Mouse (Mus musculus) forebrain, embryonic 10.5 days (tissue): ENCODE results near the gene Insyn1. TPM values are rescaled to one million over a fixed set of nuclear protein-coding genes. Genes with fewer than 3 reads are reported as not detected.

ENCODE experiments used
- DNase-seq: peaks from one replicate; pipeline ENCODE4 v3.0.0-alpha.2; 2017; ENCODE audit warnings: low spot score; ENCODE audit errors: extremely low spot score
- H3K27ac ChIP-seq: fragments of 300-500 bp; sonication (generic); 2 replicates; pipeline ENCODE4 v1.5.1; 2016; ENCODE audit warnings: mild to moderate bottlenecking
- H3K27me3 ChIP-seq: fragments of 300-500 bp; sonication (generic); 2 replicates; pipeline ENCODE4 v1.6.1; 2016; ENCODE audit warnings: mild to moderate bottlenecking; ENCODE audit not compliant: poor library complexity, severe bottlenecking
- H3K36me3 ChIP-seq: fragments of 300-500 bp; sonication (generic); replicated peaks from 2 replicates; pipeline ENCODE4 v1.6.1; 2016; ENCODE audit warnings: mild to moderate bottlenecking, moderate library complexity
- H3K4me1 ChIP-seq: fragments of 300-500 bp; sonication (generic); 2 replicates; pipeline ENCODE4 v1.6.1; 2016
- H3K4me3 ChIP-seq: fragments of 300-500 bp; sonication (generic); 2 replicates; pipeline ENCODE4 v1.5.1; 2016; ENCODE audit warnings: mild to moderate bottlenecking, moderate library complexity
- H3K9me3 ChIP-seq: fragments of 300-500 bp; sonication (generic); 2 replicates; pipeline ENCODE4 v1.6.1; 2016; ENCODE audit warnings: mild to moderate bottlenecking, moderate library complexity
- WGBS: fragments of 180-500 bp; shearing (Covaris S2); methylation state at CpG from one replicate; pipeline ENCODE4 v1.1.7; 2016; 5-methylcytosine and 5-hydroxymethylcytosine counted together
- polyA plus RNA-seq: library from polyadenylated mRNA; unstranded; fragments of >200 nt; fragmentation: Nextera tagmentation; extraction: Ambion mirVana; gene quantifications from 2 replicates; pipeline ENCODE4 v1.2.1, GENCODE M21; 2016

Insyn1 gene
- polyA plus RNA-seq, 1 experiment from 2014 or later, result 0.66 TPM

DNA sequence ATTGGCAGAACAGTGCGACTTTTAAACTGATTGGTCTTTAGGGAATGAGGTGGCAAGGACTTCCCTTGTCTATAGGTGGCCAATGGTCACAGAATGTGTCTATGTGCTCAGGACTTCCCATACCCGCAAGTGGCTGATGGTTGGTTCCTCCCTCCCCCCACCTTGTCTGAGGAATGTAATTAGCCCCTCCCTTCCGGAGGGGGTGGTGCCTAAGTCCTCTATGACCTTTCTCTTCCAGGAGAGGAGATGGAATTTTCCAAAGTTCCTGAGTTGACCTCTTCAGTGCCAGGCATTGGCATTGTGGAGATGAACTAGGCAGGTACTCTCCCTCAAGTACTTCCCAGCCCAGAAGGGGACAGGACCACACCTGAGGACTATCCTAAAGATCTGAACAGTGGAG lies 33.5 kb upstream of the Insyn1 start:
- WGBS, result 48% methylated on average over 3 of the region's 3 CpGs
- DNase-seq, result no peak
- Histone ChIP-seq H3K36me3 (no peaks in the 10 kb centered on the region), H3K27me3 (peaks cover 33% of the 10 kb centered on the region), H3K27ac (peak overlapping the region; percentile 76; the same call in 1 of the 2 replicates), H3K9me3 (no peaks in the 10 kb centered on the region), H3K4me1 (peaks cover 43% of the 10 kb centered on the region), H3K4me3 (no peak overlapping the region)

DNA sequence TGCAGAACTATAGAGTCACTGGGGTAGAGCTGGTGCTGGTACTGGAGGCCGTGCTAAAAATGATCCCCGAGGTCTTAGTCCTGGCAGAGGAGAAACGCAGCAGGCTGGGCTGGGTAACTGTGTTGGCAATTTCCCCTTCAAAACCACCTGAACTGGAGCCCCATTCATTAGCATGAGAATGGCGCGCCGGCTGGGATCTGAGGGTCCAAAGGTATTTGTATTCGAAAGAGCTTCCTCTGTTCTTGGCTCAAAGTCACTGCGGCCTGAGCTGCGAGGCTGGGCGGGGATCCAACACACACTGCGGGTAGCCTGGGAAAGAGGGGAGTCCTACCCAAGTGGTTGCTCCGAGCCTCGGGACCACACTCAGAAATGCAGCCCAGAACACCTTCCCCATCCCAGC lies 32.6 kb upstream of the Insyn1 start:
- H3K27ac ChIP-seq, result peak overlapping the region; percentile 76

DNA sequence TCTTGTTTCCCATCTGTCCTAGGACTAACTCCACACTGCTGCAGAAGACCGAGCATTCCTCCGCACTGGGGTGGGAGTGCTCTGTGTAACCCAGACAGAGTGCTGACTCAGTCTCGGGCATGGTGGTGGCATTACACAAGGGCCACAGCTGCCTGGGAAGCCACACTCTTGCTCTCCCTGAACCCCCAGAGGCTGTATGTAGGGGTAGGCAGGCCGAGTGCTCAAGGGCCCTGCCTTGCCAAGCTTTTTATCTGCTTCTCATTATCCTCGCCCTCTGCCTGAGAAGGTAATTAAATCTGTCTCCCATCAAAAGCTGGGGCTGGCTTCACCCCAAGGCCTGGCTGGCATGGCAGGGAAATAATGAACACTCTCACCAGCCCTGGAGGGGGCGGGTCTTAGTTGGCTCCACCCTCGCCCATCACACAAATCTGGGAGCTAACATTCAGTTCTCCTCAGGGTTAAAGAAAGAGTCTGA lies 30.9 kb upstream of the Insyn1 start:
- no peak overlapping the region for H3K4me3 ChIP-seq
- peaks cover 33% of the 10 kb centered on the region for H3K27me3 ChIP-seq
- peak overlapping the region; percentile 76; the same call in 1 of the 2 replicates for H3K27ac ChIP-seq
- H3K9me3 ChIP-seq, result no peaks in the 10 kb centered on the region
- 49% methylated on average over 7 of the region's 7 CpGs for WGBS
- H3K36me3 ChIP-seq, result no peaks in the 10 kb centered on the region
- peaks cover 43% of the 10 kb centered on the region for H3K4me1 ChIP-seq
- no peak for DNase-seq

More for the DNA sequence above, 32.6 kb upstream of the Insyn1 start:
- H3K27me3 ChIP-seq, result peaks cover 33% of the 10 kb centered on the region
- peak overlapping the region; percentile 22; the same call in 1 of the 2 replicates for H3K4me3 ChIP-seq
- no peaks in the 10 kb centered on the region for H3K9me3 ChIP-seq
- DNase-seq, result peak; percentile 42
- no peaks in the 10 kb centered on the region for H3K36me3 ChIP-seq
- 7% methylated on average over 13 of the region's 13 CpGs for WGBS
- H3K4me1 ChIP-seq, result peaks cover 43% of the 10 kb centered on the region

DNA sequence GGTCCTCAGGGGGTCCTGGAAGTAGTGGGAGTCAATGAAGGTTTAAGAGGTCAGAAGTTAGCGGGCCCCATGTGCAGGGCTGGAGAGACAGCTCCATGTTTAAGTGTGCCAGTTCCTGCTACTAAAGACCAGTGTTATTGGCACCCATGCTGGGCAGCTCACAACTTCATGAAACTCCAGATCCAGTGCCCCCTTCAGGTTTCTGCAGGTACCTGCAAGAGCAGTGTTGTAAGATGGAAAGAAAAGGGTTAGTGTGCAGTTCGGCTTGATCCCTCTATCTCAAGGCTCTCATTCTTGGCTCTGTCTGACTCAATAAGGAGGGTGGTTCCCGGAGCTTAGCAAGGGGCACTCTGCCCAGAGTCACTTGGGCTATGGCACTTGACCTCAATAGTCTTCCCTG lies 30.1 kb upstream of the Insyn1 start:
- Histone ChIP-seq H3K4me3 (no peak overlapping the region), H3K27me3 (peaks cover 33% of the 10 kb centered on the region), H3K36me3 (no peaks in the 10 kb centered on the region), H3K27ac (peak overlapping the region; percentile 76; the same call in 1 of the 2 replicates), H3K4me1 (peaks cover 43% of the 10 kb centered on the region), H3K9me3 (no peaks in the 10 kb centered on the region)
- no peak for DNase-seq
- 87% methylated on average over 3 of the region's 3 CpGs for WGBS

DNA sequence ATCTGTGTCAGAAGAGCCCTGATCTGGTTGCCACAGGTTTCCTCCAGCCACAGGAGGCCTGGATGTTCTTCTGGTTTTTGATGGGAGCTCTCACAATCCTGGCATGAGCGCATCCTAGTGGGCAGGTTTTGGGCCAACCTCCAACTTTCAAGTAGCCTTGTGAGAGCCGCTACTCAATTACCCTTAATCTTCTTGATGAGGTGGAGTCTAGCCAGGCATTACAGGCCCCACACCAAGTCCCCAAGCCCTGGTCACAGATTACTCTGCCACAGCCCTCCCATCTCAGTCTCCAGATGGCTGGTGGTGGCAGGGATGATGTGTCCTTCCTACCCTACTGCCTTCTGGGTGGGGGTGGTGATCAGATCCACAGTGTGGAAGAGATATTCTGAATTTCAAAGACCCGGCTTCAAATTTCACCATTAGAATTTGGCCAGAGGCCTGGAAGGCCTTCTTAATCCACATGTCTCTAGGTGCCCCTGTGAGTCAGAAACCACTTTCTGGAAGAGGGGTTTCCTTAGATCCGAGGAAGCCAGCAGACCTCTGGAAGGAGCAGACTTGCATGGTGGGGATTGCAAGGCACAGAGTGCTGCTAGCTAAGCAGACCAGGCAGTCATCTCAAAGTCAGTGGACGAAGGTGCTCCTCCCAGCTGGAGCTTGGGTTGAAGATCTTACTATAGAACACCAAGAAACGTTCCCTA lies 29.4 kb upstream of the Insyn1 start:
- WGBS, result 86% methylated on average over 6 of the region's 6 CpGs
- Histone ChIP-seq H3K27ac (0 out of 2 replicates have a peak overlapping the region, but pooled peaks have one; percentile 8), H3K27me3 (peaks cover 32% of the 10 kb centered on the region), H3K4me1 (peaks cover 43% of the 10 kb centered on the region), H3K9me3 (no peaks in the 10 kb centered on the region), H3K4me3 (no peak overlapping the region), H3K36me3 (no peaks in the 10 kb centered on the region)
- no peak for DNase-seq

DNA sequence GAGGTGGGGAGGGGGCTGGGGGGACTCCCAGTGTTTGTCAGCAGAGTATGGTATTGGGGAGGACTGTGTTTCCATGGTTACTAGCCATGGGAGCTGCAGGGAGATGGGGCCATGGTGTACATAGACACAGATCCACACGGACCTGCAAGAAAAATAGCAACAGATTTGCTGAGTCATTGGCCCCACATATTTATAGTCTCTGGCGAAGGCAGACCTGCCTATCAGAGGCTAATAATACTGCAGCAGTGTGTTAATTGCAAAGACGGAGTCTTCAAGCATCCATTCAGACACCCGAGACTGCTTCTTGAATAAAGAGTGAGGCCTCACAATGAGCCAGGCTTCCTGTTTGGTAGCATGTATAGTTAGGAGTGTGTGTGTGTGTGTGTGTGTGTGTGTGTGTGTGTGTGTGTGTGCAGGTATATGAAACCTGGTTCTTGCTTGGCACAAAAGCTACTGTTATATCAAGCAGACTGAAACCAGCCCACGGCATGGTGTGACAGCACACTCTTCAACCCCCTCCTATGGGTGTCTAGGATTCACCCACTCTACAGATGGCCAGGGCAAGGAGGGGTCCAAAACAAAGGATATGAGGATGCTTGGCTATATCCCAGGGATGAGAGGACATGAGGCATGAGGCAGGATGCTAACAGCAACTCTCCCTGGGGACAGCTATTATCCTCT lies 20.9 kb upstream of the Insyn1 start:
- 80% methylated on average over 5 of the region's 5 CpGs for WGBS
- Histone ChIP-seq H3K9me3 (no peaks in the 10 kb centered on the region), H3K27me3 (peaks cover 9% of the 10 kb centered on the region; the same call in 1 of the 2 replicates), H3K27ac (no peak overlapping the region), H3K4me1 (peaks cover 8% of the 10 kb centered on the region), H3K4me3 (no peak overlapping the region), H3K36me3 (no peaks in the 10 kb centered on the region)
- DNase-seq, result no peak

DNA sequence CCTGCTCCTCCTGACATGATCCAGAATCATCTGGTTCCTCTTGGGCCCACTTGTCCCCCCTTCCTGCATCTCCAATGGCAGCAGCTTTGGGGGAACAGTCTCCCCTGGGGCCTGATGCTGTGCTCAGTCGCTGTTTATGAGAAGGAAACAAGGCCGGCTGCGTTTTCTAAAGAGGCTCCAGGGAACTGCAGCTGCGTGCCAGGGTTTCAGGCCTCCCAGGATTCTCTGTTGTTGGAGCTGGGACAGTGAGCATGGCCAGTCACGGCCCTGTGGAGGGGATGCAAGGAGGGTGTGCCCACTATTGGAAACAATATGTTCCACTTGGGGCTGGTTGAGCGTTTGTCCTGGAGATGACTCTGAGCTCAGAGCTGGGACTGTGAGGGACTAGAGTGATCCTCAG lies 17.9 kb upstream of the Insyn1 start:
- 53% methylated on average over 6 of the region's 6 CpGs for WGBS
- no peaks in the 10 kb centered on the region for H3K9me3 ChIP-seq
- H3K36me3 ChIP-seq, result no peaks in the 10 kb centered on the region
- H3K27me3 ChIP-seq, result peaks cover 9% of the 10 kb centered on the region
- DNase-seq, result no peak
- peaks cover 26% of the 10 kb centered on the region for H3K4me1 ChIP-seq
- H3K27ac ChIP-seq, result no peak overlapping the region
- no peak overlapping the region for H3K4me3 ChIP-seq

DNA sequence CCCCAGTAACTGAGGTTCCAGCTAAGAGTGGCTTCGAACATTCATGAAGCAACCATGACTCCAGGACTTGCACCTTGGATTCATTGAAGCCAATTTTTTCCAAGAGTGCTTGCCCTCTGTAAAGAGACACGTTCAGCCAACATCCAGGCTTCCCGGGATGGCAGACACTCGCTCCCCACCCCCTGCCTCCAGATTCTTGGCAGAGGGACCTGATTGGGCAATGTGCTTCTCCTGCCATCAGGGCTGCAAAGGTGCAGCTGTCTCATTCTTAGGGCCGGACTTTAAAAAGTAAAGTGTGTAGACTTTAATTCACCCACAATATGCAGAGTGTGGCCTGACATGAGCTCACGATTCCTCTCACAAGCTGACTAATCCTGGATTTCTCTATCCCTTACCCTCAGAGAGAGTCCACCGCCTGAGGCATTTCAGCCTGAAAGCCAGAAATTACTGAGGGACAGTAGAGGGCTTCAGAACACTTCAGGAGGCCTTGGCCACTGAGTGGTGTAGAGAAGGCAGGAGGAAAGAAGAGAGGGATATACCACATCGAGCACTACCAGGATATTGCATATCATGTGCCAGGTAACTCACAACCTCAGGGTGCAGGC lies 15.1 kb upstream of the Insyn1 start:
- WGBS, result 79% methylated on average over 8 of the region's 8 CpGs
- H3K27me3 ChIP-seq, result peaks cover 9% of the 10 kb centered on the region
- H3K36me3 ChIP-seq, result no peaks in the 10 kb centered on the region
- no peak for DNase-seq
- H3K27ac ChIP-seq, result peak overlapping the region; percentile 44; the same call in 1 of the 2 replicates
- no peak overlapping the region for H3K4me3 ChIP-seq
- no peaks in the 10 kb centered on the region for H3K9me3 ChIP-seq
- H3K4me1 ChIP-seq, result peaks cover 22% of the 10 kb centered on the region

DNA sequence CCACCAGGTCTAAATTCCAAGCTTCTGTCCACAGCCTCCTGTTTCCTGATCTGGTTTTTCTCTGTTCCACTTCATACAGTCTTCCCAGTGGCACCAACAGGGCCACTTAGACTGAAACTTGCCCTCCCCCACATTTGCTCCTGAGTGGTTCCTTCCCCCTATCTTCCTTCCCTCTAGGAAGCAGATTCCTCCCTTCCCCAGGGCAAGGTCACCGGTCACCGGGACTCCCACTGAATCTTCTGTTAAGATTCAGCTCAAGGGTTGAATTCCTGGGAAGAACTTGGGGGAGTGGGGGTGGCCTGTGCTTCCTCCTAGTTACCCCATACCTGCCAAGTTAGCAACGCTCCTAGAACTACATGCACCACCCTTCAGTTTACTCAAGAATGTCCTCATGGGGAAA lies 1.3 kb upstream of the Insyn1 start:
- Histone ChIP-seq H3K27me3 (peaks cover 89% of the 10 kb centered on the region), H3K4me3 (peak overlapping the region; percentile 76; the same call in 1 of the 2 replicates)
- 13% methylated on average over 3 of the region's 3 CpGs for WGBS

DNA sequence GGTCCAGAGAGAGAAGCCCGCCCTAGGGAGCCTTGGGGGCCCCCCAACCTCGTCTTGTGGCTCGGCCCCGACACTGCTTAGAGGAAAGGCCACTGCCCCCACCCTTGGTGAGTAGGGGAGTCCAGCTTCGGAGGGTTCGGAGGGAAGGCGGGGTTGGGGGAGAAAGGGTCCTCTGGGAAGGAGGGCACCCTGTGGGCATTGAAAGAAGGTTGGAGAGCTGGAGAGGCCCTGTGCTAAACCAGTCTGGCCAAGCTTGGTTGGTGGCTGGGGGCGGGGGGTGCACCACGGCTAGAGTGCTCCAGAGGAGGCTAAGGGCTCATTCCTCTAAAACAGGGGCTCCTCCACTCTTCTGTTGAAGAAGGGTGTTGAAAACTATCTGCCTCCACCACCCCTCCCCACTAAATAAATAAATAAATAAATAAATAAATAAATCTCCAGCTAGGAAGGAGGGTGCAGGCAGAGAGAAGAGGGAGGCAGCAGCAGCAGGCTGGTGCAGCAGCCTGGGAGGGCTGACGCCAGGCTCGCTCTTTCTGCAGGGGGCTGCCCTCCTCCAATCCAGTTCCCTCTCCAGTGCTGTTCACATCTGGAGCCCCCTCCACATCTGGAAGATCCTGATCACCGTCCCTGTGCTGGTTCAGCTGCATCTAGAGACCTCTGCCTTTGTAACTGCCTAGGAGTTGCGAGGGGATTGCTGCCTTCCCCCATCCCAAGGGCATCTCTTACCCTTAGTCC lies 896 bp downstream of the Insyn1 start:
- Histone ChIP-seq H3K9me3 (no peaks in the 10 kb centered on the region), H3K4me1 (peaks cover 37% of the 10 kb centered on the region), H3K27me3 (peaks cover 87% of the 10 kb centered on the region), H3K36me3 (no peaks in the 10 kb centered on the region), H3K4me3 (peak overlapping the region; percentile 76), H3K27ac (peak overlapping the region; percentile 88)
- peak; percentile 22 for DNase-seq
- WGBS, result 1% methylated on average over 13 of the region's 13 CpGs

More for the DNA sequence above, 1.3 kb upstream of the Insyn1 start:
- Histone ChIP-seq H3K9me3 (no peaks in the 10 kb centered on the region), H3K36me3 (no peaks in the 10 kb centered on the region), H3K27ac (no peak overlapping the region), H3K4me1 (peaks cover 37% of the 10 kb centered on the region)
- no peak for DNase-seq

DNA sequence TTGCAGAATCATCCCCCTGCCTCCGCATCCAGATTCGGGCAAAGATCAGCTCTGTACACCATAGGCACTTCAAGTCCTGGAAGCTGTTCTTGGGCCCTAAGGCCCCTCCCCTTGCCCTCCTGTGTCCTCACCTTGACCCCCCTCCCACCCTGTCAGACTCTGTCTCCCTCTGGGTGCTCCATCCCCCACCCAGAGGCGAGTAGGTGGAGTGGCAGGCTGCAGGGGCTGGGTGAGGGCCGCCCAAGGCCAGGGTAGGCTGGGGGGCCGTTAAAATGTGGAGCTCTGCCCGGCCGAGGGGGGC lies 1.4 kb downstream of the Insyn1 start:
- DNase-seq, result no peak
- WGBS, result 10% methylated on average over 7 of the region's 7 CpGs

DNA sequence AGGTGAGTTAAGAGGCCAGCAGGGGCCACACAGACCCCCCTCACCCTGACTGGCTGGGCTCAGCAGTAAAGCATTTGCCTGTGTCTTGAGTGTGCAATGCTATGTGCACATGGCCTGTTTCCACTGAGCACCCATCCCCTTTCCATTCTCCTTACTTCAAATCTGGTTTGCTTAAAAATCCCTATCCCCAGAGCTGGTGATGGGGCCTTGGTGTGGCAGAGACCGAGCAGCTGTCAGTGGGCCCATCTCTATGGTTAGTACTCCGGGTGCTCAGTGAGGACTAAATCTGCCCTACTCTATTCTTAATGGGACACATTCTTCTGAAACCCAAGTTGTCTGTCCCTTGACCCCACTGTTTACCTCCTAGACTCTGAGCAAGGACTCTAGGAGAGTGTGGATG lies 2.0 kb downstream of the Insyn1 start:
- Histone ChIP-seq H3K27ac (no peak overlapping the region), H3K4me1 (peaks cover 37% of the 10 kb centered on the region), H3K4me3 (no peak overlapping the region), H3K9me3 (no peaks in the 10 kb centered on the region), H3K27me3 (peaks cover 76% of the 10 kb centered on the region), H3K36me3 (no peaks in the 10 kb centered on the region)
- no peak for DNase-seq
- 57% methylated on average over 2 of the region's 2 CpGs for WGBS

More for the DNA sequence above, 1.4 kb downstream of the Insyn1 start:
- no peaks in the 10 kb centered on the region for H3K9me3 ChIP-seq
- peak overlapping the region; percentile 13; the same call in 1 of the 2 replicates for H3K27ac ChIP-seq
- peak overlapping the region; percentile 76 for H3K4me3 ChIP-seq
- no peaks in the 10 kb centered on the region for H3K36me3 ChIP-seq
- peaks cover 37% of the 10 kb centered on the region for H3K4me1 ChIP-seq
- peaks cover 81% of the 10 kb centered on the region for H3K27me3 ChIP-seq
